Mouse (Mus musculus) cerebellum, postnatal 14 days (tissue): Measurements from ENCODE around the gene Rps11.
A peak's percentile ranks its signal among the peaks of the same experiment; 100 is the strongest.

Experiments
- DNase-seq, 2 experiments: peaks; one replicate each; pipeline ENCODE4 v3.0.0; 2021; ENCODE audit warnings: mixed read lengths in 2 of 2

Rps11 gene

DNA sequence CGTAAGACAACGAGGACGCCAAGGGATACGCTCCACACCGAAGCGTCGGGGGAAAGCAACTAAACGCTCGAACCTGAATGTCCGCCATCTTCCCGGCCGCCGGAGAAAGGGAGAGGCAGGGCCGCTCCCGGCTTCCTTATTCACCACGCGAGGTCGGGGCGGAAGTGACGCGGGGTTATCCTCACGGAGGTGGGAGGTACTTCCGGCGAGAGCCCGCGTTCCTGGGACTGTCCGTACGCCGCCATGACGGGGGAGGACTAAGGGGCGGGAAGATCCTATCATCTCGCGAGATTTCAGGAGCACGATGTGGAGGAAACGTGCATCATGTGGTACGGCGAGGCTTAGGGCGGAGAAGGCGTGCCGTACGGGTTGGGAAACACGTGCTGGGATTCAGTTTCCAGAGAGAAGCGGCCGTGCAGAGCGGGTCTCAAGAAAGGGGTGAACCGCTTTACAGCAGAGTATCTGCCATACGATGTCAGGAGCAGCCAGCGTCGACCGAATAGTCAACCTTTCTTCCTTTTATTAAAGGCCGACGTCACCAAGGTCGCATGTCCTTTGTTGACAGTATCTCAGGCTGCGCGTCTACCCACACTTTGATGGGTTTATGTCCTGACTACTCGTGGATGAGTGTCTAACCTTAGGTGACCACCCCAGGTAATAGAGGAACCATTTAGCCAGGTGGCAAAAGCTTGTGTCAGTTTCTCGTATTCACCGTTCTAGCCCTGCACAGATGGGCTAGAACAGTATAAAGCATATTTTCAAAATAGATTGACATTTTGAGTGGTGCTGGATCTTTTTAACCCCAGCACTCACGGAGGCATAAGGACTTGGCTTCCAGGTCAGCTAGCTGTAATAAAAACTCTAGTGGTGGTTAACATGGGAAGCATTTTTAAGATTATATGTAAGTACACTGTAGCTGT lies at the start of gene Rps11:
Gene Rps11 (minus strand): TSS at position 216 of the 920 bp plus-strand sequence.
- DNase-seq, result peak; percentile 98 to 99

DNA sequence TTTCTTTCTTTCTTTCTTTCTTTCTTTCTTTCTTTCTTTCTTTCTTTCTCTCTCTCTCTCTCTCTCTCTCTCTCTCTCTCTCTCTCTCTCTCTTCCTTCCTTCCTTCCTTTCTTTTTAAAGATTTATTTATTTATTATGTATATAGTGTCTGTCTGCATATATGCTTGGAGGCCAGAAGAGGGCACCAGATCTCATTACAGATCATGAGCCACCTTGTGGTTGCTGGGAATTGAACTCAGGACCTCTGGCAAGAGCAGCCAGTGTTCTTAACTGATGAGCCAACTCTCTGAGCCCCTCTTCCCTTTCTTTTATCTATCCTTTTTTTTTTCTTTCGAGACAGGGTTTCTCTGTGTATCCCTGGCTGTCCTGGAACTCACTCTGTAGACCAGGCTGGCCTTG lies 49.5 kb upstream of the Rps11 start:
- peak in 1 of 2 experiments; percentile 47 for DNase-seq

DNA sequence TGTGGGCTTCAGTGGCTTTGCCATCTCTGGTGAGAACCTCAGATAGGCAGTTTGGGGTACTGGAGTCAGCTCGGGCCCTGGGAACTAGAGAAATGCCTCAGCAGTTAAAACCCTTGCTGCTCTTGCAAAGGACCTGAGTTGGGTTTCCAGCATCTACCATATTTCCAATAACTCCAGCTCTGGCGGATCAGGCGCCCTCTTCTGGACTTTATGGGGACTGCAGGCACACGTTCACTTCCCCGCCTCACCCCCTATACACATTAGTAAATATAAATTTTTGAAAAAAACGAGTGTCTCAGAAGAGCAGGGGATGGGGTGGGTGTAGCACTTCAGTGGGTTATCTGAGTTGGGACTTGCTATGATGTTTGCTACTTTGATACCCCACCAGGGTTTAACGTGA lies 48.7 kb upstream of the Rps11 start:
- peak; percentile 54 to 73 for DNase-seq

DNA sequence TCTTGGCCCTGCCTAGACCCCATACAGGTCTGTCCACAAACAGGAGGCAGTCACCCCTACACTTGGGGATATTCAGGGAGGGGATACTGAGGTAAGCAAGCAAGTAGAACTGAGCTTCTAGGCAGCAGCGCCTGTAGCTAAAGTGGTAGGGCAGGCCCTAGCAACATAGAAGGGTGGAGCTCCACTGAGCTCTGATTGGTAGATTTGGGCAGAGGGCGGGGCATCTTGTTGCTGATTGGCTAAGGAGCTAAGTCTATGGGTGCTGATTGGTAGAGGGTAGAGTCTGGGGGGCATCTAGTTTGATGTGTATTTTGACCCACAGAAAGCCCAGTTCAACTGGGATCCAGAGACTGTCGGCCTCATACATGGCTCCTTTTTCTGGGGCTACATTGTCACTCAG lies 45.3 kb upstream of the Rps11 start:
- DNase-seq, result peak; percentile 71 to 82

DNA sequence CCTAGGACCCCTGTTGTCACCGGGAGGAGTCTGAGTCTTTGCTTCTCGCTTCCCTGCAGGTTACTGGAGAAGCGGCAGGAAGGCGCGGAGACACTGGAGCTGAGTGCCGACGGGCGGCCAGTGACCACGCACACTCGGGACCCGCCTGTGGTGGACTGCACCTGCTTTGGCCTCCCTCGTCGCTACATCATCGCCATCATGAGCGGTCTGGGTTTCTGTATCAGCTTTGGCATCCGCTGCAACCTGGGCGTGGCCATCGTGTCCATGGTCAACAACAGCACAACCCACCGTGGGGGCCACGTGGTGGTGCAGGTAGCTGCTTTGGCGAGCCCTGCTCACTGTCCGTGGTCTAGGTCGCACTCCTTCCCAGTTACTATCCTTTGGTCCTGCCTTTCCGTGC lies 44.4 kb upstream of the Rps11 start:
- peak; percentile 65 to 71 for DNase-seq

DNA sequence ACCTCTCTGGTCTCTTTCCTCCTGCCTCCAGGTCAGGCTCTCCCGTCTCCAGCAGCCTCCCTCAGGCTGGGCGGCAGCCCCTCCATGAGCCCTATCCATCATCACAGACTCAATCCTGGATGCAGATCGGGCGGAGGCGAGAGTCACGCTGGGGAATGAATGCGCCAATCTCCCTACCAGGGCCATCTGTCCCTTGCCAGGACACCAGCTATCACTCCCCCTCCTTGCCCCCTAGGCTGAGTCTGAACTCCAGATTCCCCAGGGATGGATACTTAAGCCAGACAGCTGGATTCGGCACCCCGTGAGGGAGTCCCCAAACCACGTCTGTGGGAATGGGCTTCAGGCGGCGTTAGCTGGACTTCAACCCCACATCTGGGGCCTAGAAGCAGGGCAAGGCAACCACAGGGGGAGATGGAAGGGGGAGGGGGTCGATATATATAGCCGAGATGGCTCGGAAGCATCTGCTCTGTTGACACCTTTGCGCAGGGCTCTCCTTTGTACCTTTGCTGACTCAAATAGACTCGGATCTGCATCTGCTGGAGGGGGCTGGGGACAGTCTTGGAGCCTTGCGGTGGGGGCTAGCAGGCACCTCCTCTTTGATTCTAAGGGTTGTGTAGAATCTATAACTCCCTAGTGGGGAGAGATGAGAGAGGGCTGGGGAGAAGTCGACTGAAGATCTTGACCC lies 43.7 kb upstream of the Rps11 start:
- DNase-seq, result peak; percentile 72 to 83

DNA sequence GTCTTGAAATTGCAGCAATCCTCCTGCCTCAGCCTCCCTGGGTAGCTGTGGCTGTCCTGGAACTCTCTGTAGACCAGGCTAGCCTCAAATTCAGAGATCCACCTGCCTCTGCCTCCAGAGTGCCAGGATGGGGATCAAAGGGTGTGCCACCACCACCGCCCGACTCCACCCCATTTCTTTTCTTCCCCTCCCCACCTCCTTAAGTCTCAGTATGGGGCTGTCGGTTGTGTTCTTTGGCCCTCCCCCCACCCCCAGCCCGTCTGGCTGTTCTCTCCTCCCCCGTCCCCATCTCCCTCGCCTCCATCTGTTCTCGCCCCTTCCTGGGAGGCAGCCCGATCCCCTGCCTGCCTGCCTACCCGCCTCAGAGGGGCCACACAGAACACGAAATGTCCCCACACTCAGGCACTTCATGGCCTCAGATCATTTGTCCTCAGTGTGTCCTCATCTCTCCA lies 42.7 kb upstream of the Rps11 start:
- peak in 1 of 2 experiments; percentile 70 for DNase-seq

DNA sequence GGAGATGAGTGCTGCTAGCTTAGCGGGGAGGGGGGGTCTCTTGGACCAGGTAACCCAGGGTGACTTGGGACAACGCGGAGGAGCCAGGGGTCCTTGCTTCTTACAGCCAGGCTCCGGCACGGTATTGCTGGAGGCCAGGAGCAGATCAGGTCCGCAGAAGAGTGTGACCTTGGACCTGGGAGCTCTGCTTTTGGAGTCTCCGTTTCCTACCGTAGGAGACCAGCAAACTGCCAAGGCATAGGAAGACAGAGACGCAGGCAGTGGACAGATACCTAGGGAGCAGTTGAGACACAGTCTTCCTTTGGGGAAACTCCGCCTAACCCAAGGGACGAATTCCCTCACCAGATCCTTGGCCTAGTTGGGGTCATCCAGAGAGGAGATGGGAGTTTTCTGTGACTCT lies 41.5 kb upstream of the Rps11 start:
- DNase-seq, result peak in 1 of 2 experiments; percentile 52

DNA sequence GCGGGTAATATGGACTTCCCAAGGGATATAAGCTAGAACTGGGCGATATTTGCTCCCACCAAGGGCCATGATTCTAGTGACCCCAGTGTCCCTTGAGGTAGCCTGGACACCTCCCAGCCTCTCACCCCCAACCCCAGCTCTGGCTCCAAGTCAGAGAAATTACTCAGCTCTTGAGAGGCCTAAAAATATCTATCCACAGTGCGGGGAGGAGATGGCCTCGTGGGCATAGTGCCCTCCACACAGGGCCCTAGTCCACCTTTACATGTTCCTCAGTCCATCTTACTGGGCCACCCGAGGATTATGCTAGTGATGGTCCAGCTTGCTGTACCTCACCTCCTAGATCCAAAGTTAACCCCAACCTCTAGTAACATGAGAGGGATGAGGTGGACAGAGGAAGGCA lies 40.6 kb upstream of the Rps11 start:
- DNase-seq, result peak; percentile 65 to 71

DNA sequence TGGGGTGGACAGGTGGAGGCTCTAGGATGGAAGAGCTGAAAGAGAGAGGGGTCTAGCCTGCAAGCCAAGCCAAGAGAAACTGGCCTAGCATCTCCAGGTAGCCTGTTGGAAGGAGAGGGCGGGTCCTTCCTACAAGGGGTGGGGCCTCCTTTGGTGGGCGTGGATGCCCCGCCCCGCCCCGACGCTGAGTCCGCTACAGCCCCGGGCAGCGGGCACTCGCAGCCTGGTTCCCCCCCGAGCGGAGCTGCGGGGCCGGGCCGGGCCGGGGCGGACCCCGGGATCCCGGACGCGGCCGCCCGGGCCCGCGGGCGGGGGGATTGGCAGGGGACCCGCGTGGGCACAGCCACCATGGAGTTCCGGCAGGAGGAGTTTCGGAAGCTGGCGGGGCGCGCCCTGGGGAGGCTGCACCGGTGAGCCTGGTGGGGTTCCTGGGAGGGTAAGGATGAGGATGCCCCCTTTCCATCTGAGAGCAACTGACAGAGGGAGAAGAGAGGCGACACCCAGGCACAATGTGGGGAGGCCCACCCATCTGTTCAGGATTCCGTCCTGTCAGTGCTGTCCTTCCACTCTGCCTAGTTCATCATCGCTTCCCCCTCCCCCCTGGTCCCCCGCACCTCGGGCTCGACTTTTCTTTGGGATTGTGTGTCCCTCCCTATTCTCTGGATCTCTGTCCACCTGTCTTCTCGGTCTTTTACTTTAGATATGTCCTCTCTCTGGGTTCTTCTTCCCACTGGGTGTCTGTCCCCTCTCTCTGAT lies 39.7 kb upstream of the Rps11 start, which contains the start of gene Slc17a7:
Gene Slc17a7 (plus strand): TSS at position 215 of the 756 bp plus-strand sequence.
- peak; percentile 78 to 87 for DNase-seq

DNA sequence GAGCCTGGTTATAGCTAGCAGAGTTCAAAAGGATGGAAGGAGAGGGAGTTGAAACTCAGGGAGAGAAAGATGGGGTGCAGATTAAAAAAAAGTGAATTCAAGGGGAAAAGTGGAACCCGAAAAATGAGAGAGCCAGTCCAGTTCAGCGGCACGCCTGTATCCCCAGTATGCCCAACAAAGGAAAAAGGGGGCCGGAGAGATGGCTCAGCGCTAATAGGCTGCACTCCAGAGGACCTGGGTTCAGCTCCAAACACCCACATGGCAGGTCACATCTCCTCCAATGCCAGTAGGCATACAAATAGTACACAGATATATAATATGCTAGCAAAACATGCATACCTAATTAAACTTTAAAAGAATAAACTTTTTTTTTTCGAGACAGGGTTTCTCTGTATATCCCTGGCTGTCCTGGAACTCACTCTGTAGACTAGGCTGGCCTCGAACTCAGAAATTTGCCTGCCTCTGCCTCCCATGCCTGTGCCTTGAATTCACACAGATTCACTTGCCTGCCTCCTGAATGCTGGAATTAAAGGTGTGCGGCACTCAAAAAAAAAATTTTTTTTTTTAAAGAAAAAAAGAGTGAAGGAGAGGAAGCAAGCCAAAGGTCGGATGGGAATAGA lies 38.9 kb upstream of the Rps11 start:
- DNase-seq, result peak in 1 of 2 experiments; percentile 31

DNA sequence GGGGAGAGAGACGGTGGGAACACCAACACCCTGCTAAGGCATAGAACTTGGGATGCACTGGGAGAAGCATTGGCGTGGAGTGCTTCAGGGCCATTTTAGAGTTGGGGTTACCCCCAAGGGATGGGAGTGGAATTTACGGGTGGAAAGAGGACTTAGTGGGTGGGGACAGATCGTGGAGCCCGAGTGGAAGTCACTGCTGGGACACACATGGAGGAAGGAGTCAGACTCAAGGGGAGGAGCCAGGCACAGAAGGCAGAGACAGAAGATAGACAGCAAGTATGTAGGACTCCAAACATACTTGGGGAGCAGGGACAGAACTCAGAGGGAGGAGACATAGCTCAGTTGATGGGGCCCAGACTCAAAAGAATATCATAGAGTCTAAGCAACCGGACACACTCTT lies 38.3 kb upstream of the Rps11 start:
- DNase-seq, result no peak

DNA sequence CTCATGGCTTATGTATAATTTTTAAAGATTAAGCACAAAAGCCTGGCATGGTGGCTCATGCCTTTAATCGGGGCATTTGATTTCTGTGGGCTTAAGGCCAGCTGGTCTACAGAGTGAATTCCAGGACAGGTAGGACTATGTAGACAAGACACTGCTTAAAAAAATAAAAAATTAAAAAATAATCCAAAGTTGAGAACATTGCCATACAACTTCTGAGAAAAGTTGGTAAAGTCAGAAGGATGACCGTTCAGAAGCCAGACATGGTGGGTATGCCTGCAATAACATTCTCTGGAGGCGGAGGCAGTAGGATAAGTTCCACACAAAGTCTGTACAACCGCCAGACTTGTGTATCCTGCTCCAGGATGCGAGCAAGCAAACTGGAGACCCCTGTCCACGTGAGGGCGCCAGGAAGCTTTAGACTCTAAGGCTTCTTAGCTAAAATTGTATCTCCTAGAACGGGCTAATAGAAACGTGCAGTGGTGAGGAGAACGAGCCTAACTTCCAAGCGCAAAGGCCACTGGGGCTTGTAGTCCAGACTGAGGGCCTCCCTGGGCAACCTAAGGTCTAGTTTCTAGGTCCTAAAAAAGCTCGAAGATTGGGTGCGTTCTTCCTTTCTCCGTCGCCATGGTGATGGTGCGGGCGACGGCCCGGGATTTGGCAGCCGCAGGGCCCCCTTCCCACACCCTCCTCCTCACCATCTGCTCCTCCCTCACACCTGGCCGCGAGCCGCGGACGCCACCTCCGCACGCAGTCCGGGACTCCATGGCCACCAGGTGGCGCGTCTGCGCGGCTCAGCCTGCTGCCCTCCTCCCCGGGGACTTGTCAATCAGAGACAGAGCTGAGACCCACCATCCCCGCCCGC lies 37.6 kb upstream of the Rps11 start:
- peak; percentile 100 for DNase-seq

DNA sequence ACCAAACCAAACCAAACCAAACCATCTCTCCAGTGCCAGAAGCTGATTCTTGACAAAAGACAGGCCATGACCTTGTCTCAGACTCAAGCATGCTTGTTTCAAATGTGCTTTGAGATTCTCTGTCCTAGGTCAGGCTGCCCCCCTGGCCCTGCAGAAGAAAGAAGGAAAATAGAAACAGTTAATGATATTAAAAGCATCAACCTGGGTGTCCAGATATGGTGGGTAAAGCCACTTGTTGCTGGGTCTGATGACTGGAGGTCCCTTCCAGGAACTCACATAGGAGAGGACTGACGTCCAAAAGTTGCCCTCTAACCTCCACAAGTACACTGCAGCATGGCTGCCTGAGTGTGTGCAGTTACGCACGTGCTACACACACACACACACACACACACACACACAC lies 36.6 kb upstream of the Rps11 start:
- no peak for DNase-seq

DNA sequence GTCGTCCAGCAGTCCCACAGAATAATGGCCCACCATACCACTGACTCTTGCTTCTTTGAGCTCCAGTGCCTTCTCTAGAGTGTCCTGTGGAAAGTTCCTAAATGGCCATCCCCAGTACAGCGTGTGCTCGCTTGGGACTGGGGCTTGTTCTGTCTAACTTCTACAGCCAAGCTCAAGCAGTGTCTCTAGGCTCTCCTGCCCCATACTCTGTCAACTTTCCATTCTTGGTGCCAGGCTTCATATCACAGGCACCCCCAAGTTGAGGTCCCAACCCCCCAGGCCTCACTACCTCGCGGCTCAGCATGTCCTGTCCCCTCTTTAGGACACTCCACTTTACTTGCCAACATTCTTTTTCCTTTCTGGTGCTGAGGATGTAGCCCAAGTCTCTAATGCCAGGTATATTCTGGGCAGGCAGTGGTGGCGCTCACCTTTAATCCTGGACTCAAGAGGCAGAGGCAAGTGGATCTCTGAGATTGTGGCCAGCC lies 36.1 kb upstream of the Rps11 start:
- peak in 1 of 2 experiments; percentile 9 for DNase-seq

DNA sequence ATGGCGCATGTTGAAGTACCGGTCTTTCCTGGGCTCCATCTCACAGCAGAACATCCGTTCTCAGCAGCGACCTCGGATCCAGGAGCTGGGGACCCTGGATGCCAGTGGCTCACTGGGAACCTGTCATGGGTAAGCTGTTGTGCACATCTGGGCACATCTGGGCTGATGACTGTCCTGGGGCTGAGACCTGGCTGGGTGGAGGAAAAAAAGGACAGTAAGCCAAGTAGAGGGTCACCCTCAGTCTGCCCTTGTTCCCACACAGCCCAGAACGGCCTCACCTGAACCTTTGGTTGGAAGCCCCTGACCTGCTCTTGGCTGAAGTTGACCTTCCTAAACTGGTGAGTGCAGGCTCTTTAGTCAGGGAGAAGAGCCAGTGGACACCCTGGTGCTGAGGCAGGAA lies 34.8 kb upstream of the Rps11 start:
- peak in 1 of 2 experiments; percentile 11 for DNase-seq

DNA sequence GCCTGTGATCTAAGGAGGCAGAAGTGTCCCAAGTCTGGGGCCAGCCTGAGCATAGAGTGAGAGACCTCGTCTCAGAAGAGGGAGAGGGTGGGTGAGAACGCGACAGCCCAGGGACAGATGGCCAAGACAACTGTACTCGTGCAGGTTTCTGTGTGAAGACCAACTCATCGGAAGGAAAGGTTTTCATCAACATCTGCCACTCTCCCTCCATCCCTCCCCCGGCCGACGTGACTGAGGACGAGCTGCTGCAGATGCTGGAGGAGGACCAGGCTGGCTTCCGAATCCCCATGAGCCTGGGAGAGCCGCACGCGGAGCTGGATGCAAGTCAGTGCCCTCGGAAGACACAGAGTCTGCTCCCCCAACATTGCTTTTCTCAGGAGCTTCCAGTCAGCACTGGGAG lies 33.2 kb upstream of the Rps11 start:
- no peak for DNase-seq

DNA sequence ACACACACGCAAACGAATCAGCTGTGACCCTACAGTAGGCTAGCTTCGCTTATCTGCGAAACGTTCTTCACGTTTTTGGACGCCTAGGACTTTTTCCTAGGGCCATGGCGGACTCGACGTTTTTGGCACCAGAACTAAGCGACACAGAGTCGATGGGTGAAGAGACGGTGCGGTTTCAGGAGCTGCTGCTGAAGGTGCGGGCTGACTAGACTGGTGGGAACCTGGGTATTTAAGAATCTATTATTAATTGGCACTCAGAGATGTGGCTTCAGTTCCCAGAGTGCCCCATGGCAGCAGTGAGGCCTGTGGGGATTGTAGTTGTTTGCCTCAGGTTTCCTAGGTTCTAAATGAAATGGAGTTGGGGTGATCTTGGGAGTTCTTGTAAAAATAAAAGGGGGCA lies 32.0 kb upstream of the Rps11 start:
- peak in 1 of 2 experiments; percentile 5 for DNase-seq

DNA sequence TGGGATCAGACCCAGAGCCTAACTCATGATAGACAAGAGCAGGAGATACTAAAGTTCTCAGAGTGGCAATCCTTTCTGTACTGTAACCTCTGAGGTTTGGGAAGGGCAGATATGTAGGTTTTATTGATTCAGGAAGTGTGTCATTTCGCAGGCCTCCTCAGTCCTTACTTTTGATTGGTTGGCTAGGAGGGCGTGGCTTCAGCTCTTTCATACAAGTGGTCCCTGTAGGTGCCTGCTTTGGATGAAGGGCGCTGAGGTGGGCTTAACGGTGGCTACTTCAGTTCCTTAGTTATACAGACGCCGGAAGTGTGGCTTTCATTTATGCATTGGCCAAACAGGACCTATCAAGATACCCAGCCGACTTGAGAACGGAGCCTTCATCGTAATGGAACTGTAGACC lies 31.4 kb upstream of the Rps11 start:
- peak in 1 of 2 experiments; percentile 27 for DNase-seq

DNA sequence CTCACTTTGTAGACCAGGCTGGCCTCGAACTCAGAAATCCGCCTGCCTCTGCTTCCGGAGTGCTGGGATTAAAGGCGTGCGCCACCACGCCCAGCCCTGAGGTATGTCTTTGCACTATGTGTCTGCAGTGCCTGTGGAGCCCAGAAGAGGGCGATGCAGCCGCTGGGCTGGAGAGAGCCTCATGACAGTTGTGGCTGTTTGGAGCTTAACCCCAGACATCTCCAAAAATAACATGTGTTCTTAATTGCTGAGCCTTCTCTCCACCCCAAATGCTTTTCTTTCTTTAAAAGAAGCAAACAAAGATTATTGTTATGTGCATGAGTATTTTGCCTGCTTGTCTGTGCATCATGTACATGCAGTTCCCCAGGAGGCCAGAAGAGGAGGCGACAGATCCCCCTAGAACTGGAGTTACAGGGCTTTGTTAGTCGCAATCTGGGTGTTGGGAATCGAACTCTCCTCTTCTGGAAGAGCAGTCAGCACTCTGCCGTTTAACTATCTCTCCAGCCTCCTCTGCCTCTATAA lies 30.8 kb upstream of the Rps11 start:
- peak; percentile 70 to 88 for DNase-seq
